In the genomic region with DNA sequence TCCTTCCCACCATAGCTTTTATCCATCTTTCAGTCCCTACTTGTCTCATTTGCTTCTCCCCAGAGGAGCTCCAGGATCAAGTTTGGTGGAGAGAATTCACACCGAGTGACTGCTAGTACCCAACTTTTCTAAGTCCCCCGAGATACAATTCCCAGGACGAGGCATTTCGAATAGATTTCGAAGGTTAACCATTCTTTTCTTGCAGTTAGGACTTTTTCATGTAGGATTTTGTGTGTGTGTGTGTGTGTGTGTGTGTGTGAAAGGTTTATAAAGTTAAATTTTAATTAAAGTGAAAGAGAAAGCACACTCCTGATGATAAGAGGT, we compare ENCODE assay signal across 7 mouse cellular contexts. TPM values are rescaled to one million over a fixed set of nuclear protein-coding genes. Genes with fewer than 3 reads are reported as not detected.
A peak's percentile ranks its signal among the peaks of the same experiment; 100 is the strongest.
DNase-seq lines count a peak whose midpoint lies in the region; ATAC-seq lines count a peak whose summit lies in the region.

No protein-coding gene starts in this region.

- no peak for DNase-seq in lung, postnatal 4 days
- DNase-seq in right cerebral cortex, postnatal 14 days, result no peak
- DNase-seq in layer of hippocampus, adult 18-20 months (ENCODE audit: low spot score in 2 of 2), result no peak

- peak overlapping the region; percentile 85 for H3K9ac ChIP-seq in lung, embryonic 16.5 days (ENCODE audit: low read length)
- H3K9ac ChIP-seq in embryonic facial prominence, embryonic 15.5 days, result peak overlapping the region; percentile 62
- peak overlapping the region; percentile 64 for H3K9ac ChIP-seq in limb, embryonic 12.5 days (replicated peaks)
- H3K9ac ChIP-seq in stomach, embryonic 14.5 days (replicated peaks; ENCODE audit: low read depth, low read length), result peak overlapping the region; percentile 54

- no peaks in the 10 kb centered on the region for H3K9me3 ChIP-seq in lung, embryonic 16.5 days (ENCODE audit: control insufficient read depth, low read length)
- no peaks in the 10 kb centered on the region for H3K9me3 ChIP-seq in embryonic facial prominence, embryonic 15.5 days (replicated peaks)
- no peaks in the 10 kb centered on the region for H3K9me3 ChIP-seq in limb, embryonic 12.5 days
- no peaks in the 10 kb centered on the region for H3K9me3 ChIP-seq in stomach, embryonic 14.5 days (ENCODE audit: control insufficient read depth, low read depth, low read length)

- peak overlapping the region; percentile 97 for H3K27ac ChIP-seq in lung, embryonic 16.5 days (ENCODE audit: low read length)
- peak overlapping the region; percentile 98 for H3K27ac ChIP-seq in embryonic facial prominence, embryonic 15.5 days (replicated peaks)
- H3K27ac ChIP-seq in limb, embryonic 12.5 days, result peak overlapping the region; percentile 92
- H3K27ac ChIP-seq in stomach, embryonic 14.5 days (ENCODE audit: low read length), result peak overlapping the region; percentile 92

- H3K27me3 ChIP-seq in lung, embryonic 16.5 days (ENCODE audit: control insufficient read depth, insufficient read depth, low read depth, low read length), result no peaks in the 10 kb centered on the region
- H3K27me3 ChIP-seq in embryonic facial prominence, embryonic 15.5 days, result no peaks in the 10 kb centered on the region
- no peaks in the 10 kb centered on the region for H3K27me3 ChIP-seq in limb, embryonic 12.5 days
- H3K27me3 ChIP-seq in stomach, embryonic 14.5 days (ENCODE audit: control insufficient read depth, insufficient read depth, low read length), result no peaks in the 10 kb centered on the region

- H3K4me2 ChIP-seq in lung, embryonic 16.5 days (ENCODE audit: low read depth, low read length), result peak overlapping the region; percentile 79
- H3K4me2 ChIP-seq in embryonic facial prominence, embryonic 15.5 days (replicated peaks), result peak overlapping the region; percentile 66
- H3K4me2 ChIP-seq in limb, embryonic 12.5 days, result peak overlapping the region; percentile 64
- peak overlapping the region; percentile 72 for H3K4me2 ChIP-seq in stomach, embryonic 14.5 days (replicated peaks; ENCODE audit: low read depth, low read length)

- H3K4me3 ChIP-seq in lung, embryonic 16.5 days (ENCODE audit: low read length), result peak overlapping the region; percentile 89
- H3K4me3 ChIP-seq in embryonic facial prominence, embryonic 15.5 days (replicated peaks), result peak overlapping the region; percentile 80
- H3K4me3 ChIP-seq in limb, embryonic 12.5 days (replicated peaks), result peak overlapping the region; percentile 72
- peak overlapping the region; percentile 76 for H3K4me3 ChIP-seq in stomach, embryonic 14.5 days (ENCODE audit: low read depth, low read length)

- H3K4me1 ChIP-seq in lung, embryonic 16.5 days (replicated peaks; ENCODE audit: control insufficient read depth, insufficient read depth, low read length), result peaks cover 11% of the 10 kb centered on the region
- H3K4me1 ChIP-seq in embryonic facial prominence, embryonic 15.5 days, result peaks cover 6% of the 10 kb centered on the region
- H3K4me1 ChIP-seq in limb, embryonic 12.5 days (replicated peaks), result peaks cover 14% of the 10 kb centered on the region
- peaks cover 12% of the 10 kb centered on the region; the same call in 1 of the 2 replicates for H3K4me1 ChIP-seq in stomach, embryonic 14.5 days (ENCODE audit: control insufficient read depth, insufficient read depth, low read length)

- no peak for ATAC-seq in lung, embryonic 16.5 days (ENCODE audit: low read depth)
- no peak for ATAC-seq in embryonic facial prominence, embryonic 15.5 days (ENCODE audit: insufficient number of reproducible peaks, low FRiP score, low TSS enrichment, low read depth)
- no peak for ATAC-seq in limb, embryonic 12.5 days (ENCODE audit: insufficient number of reproducible peaks, insufficient read depth, low FRiP score, low TSS enrichment, low read depth)
- ATAC-seq in stomach, embryonic 14.5 days (ENCODE audit: insufficient number of reproducible peaks, insufficient read depth, low FRiP score, low read depth), result no peak

- H3K36me3 ChIP-seq in lung, embryonic 16.5 days (ENCODE audit: control insufficient read depth, insufficient read depth, low read length), result peaks cover 2% of the 10 kb centered on the region; the same call in 1 of the 2 replicates
- H3K36me3 ChIP-seq in embryonic facial prominence, embryonic 15.5 days, result peaks cover 15% of the 10 kb centered on the region; the same call in 1 of the 2 replicates
- peaks cover 21% of the 10 kb centered on the region for H3K36me3 ChIP-seq in limb, embryonic 12.5 days
- H3K36me3 ChIP-seq in stomach, embryonic 14.5 days (ENCODE audit: control insufficient read depth, insufficient read depth, low read length), result peaks cover 10% of the 10 kb centered on the region

- 16% methylated on average over 5 of the region's 5 CpGs for WGBS in lung, embryonic 16.5 days
- 17% methylated on average over 5 of the region's 5 CpGs for WGBS in embryonic facial prominence, embryonic 15.5 days
- WGBS in limb, embryonic 12.5 days, result 24% methylated on average over 5 of the region's 5 CpGs
- 17% methylated on average over 5 of the region's 5 CpGs for WGBS in stomach, embryonic 14.5 days

RNA-seq across cellular contexts. Expression of gene Rabif, which starts 0.7 kb away (rescaled TPM):
- 37.3 and 39.2 TPM in 2 replicates for polyA plus RNA-seq in lung, embryonic 16.5 days (2015; fragmentation: Nextera tagmentation; extraction: Ambion mirVana)
- 41.0 and 41.4 TPM in 2 replicates for polyA plus RNA-seq in embryonic facial prominence, embryonic 15.5 days (2015; fragmentation: Nextera tagmentation; extraction: Ambion mirVana)
- polyA plus RNA-seq in limb, embryonic 12.5 days (2016; fragmentation: Nextera tagmentation; extraction: Ambion mirVana), result 32.6 and 34.1 TPM in 2 replicates
- polyA plus RNA-seq in stomach, embryonic 14.5 days (2014; fragmentation: Nextera tagmentation; extraction: Ambion mirVana), result 41.9 and 45.4 TPM in 2 replicates
- 10 to 100 TPM; 22.3 to 25.3 TPM for total RNA-seq in layer of hippocampus, adult 18-20 months (2021)

RNA-seq across cellular contexts. Expression of gene Klhl12, which starts 39.8 kb away (rescaled TPM):
- 26.8 and 27.5 TPM in 2 replicates for polyA plus RNA-seq in lung, embryonic 16.5 days (2015; fragmentation: Nextera tagmentation; extraction: Ambion mirVana)
- polyA plus RNA-seq in embryonic facial prominence, embryonic 15.5 days (2015; fragmentation: Nextera tagmentation; extraction: Ambion mirVana), result 25.6 and 27.6 TPM in 2 replicates
- polyA plus RNA-seq in limb, embryonic 12.5 days (2016; fragmentation: Nextera tagmentation; extraction: Ambion mirVana), result 35.0 and 37.8 TPM in 2 replicates
- polyA plus RNA-seq in stomach, embryonic 14.5 days (2014; fragmentation: Nextera tagmentation; extraction: Ambion mirVana), result 20.3 and 23.1 TPM in 2 replicates
- 10 to 100 TPM; 40.7 to 44.8 TPM for total RNA-seq in layer of hippocampus, adult 18-20 months (2021)

RNA-seq across cellular contexts. Expression of gene Mgat4e, which starts 54.3 kb away (rescaled TPM):
- not detected in 2 replicates for polyA plus RNA-seq in lung, embryonic 16.5 days (2015; fragmentation: Nextera tagmentation; extraction: Ambion mirVana)
- not detected in 2 replicates for polyA plus RNA-seq in embryonic facial prominence, embryonic 15.5 days (2015; fragmentation: Nextera tagmentation; extraction: Ambion mirVana)
- not detected in 2 replicates for polyA plus RNA-seq in limb, embryonic 12.5 days (2016; fragmentation: Nextera tagmentation; extraction: Ambion mirVana)
- polyA plus RNA-seq in stomach, embryonic 14.5 days (2014; fragmentation: Nextera tagmentation; extraction: Ambion mirVana), result not detected in 2 replicates
- under 1 TPM in 1 of 2 experiments, not detected in 1; 0.22 TPM for total RNA-seq in layer of hippocampus, adult 18-20 months (2021)
